ENCODE assay signal across 26 mouse cellular contexts in genomic region chr3:55098990-55099389, GRCm38 (mm10). TPM values are rescaled to one million over a fixed set of nuclear protein-coding genes. Genes with fewer than 3 reads are reported as not detected.
DNase-seq lines count a peak whose midpoint lies in the region; ATAC-seq and TF ChIP-seq lines count a peak whose summit lies in the region.
"Had no signal": no experiment of that assay in that cellular context is flagged by ENCODE, and none has a peak within 500 bp of the region (broad histone marks: within the 10 kb centered on the region; RNA-seq: fewer than 3 reads in every experiment).

No protein-coding gene starts in this region.

- no peak for ATAC-seq in embryonic facial prominence, embryonic 15.5 days (ENCODE audit: insufficient number of reproducible peaks, low FRiP score, low TSS enrichment, low read depth)
- no peak for ATAC-seq in megakaryocyte-erythroid progenitor cell, adult 5-6 weeks (replicated peaks; ENCODE audit: low FRiP score, low TSS enrichment, poor library complexity, severe bottlenecking)
- ATAC-seq: forebrain, embryonic 14.5 days; liver, embryonic 12.5 days had no signal

- no peaks in the 10 kb centered on the region for H3K36me3 ChIP-seq in embryonic facial prominence, embryonic 15.5 days
- H3K36me3 ChIP-seq: heart, embryonic 12.5 days; liver, embryonic 12.5 days; midbrain, embryonic 12.5 days had no signal

- no peak overlapping the region for H3K4me2 ChIP-seq in embryonic facial prominence, embryonic 15.5 days (replicated peaks)
- H3K4me2 ChIP-seq: heart, embryonic 12.5 days; liver, embryonic 12.5 days; midbrain, embryonic 12.5 days had no signal

- H3K4me1 ChIP-seq in embryonic facial prominence, embryonic 15.5 days, result 0 out of 2 replicates have a peak, but pooled peaks cover 4% of the 10 kb centered on the region
- H3K4me1 ChIP-seq: liver, embryonic 12.5 days had no signal

- no peak overlapping the region for H3K9ac ChIP-seq in embryonic facial prominence, embryonic 15.5 days
- H3K9ac ChIP-seq: heart, embryonic 12.5 days; liver, embryonic 12.5 days; midbrain, embryonic 12.5 days had no signal

- no peak overlapping the region for H3K4me3 ChIP-seq in gastrocnemius, adult 2 months
- H3K4me3 ChIP-seq in layer of hippocampus, adult 2 months, result no peak overlapping the region
- H3K4me3 ChIP-seq in embryonic facial prominence, embryonic 15.5 days (replicated peaks), result no peak overlapping the region
- H3K4me3 ChIP-seq: erythroblast, embryonic 14.5 days; heart, embryonic 12.5 days; liver, embryonic 12.5 days; midbrain, embryonic 12.5 days had no signal

- intact Hi-C loops in gastrocnemius, adult 2 months (cut with DNase I), result no loop called here

- TF ChIP-seq CTCF in gastrocnemius, adult 2 months (IDR thresholded peaks at IDR 0.05), result no peak
- no peak for TF ChIP-seq CTCF in layer of hippocampus, adult 2 months (conservative IDR thresholded peaks at IDR 0.05)

- no peak overlapping the region; the same call in 1 of the 2 replicates for H3K27ac ChIP-seq in gastrocnemius, adult 2 months
- H3K27ac ChIP-seq in layer of hippocampus, adult 2 months, result peak overlapping the region; percentile 86; the same call in 1 of the 2 replicates
- peak overlapping the region; percentile 63; the same call in 1 of the 2 replicates for H3K27ac ChIP-seq in embryonic facial prominence, embryonic 15.5 days (replicated peaks)
- H3K27ac ChIP-seq: liver, embryonic 12.5 days; midbrain, embryonic 12.5 days had no signal

- H3K9me3 ChIP-seq in embryonic facial prominence, embryonic 15.5 days (replicated peaks), result no peaks in the 10 kb centered on the region
- H3K9me3 ChIP-seq: heart, embryonic 12.5 days; liver, embryonic 12.5 days; midbrain, embryonic 12.5 days had no signal

- 66% methylated on average over 11 of the region's 11 CpGs for WGBS in embryonic facial prominence, embryonic 15.5 days

- peak; percentile 39 for DNase-seq in gastrocnemius, adult 2 months
- no peak for DNase-seq in gastrocnemius, adult 18-20 months (ENCODE audit: low spot score)
- DNase-seq in layer of hippocampus, adult 2 months (ENCODE audit: low spot score in 2 of 2), result no peak
- no peak for DNase-seq in layer of hippocampus, adult 9-11 months
- peak; percentile 47 for DNase-seq in mesoderm, embryonic 11.5 days (ENCODE audit: low read depth, low spot score)
- no peak for DNase-seq in layer of hippocampus, postnatal 10 days (ENCODE audit: low spot score in 2 of 2)
- DNase-seq: adrenal gland, postnatal 10 days; cerebellum, adult 18-20 months; cerebellum, postnatal 25 days; heart, postnatal 10 days; kidney, adult 9 months; kidney, postnatal 25 days; lung, adult 18-20 months; lung, postnatal 10 days; retina, postnatal 1 day; right cerebral cortex, postnatal 25 days; thymus, postnatal 14 days had no signal

- H3K27me3 ChIP-seq in embryonic facial prominence, embryonic 15.5 days, result no peaks in the 10 kb centered on the region
- H3K27me3 ChIP-seq: heart, embryonic 12.5 days; liver, embryonic 12.5 days; midbrain, embryonic 12.5 days had no signal

RNA-seq across cellular contexts. Expression of gene Spg20, which starts 12.9 kb away (rescaled TPM):
- 10 to 100 TPM; 34.0 to 41.1 TPM for total RNA-seq in gastrocnemius, adult 2 months (2021)
- 10 to 100 TPM; 32.6 to 36.9 TPM for total RNA-seq in gastrocnemius, adult 18-20 months (2021)
- 10 to 100 TPM; 39.7 to 51.1 TPM for total RNA-seq in layer of hippocampus, adult 2 months (2021)
- 65.9 and 67.8 TPM in 2 replicates for polyA plus RNA-seq in embryonic facial prominence, embryonic 15.5 days (2015; fragmentation: Nextera tagmentation; extraction: Ambion mirVana)
- 12.3 and 16.4 TPM in 2 replicates for total RNA-seq in megakaryocyte-erythroid progenitor cell, adult 5-6 weeks (2014; fragmentation: Nextera tagmentation)
- total RNA-seq in megakaryocyte-erythroid progenitor cell, adult 5-6 weeks (2017), result 32.3 and 33.2 TPM in 2 replicates
- 10 to 100 TPM; 19.4 to 24.0 TPM for total RNA-seq in layer of hippocampus, postnatal 10 days (2021)

RNA-seq across cellular contexts. Expression of gene Ccdc169, which starts 38.1 kb away (rescaled TPM):
- under 1 TPM; 0.10 to 0.11 TPM for total RNA-seq in gastrocnemius, adult 2 months (2021)
- not detected for total RNA-seq in gastrocnemius, adult 18-20 months (2021)
- total RNA-seq in layer of hippocampus, adult 2 months (2021), result under 1 TPM; 0.27 to 0.36 TPM
- polyA plus RNA-seq in embryonic facial prominence, embryonic 15.5 days (2015; fragmentation: Nextera tagmentation; extraction: Ambion mirVana), result 0.05 and 0.07 TPM in 2 replicates
- total RNA-seq in megakaryocyte-erythroid progenitor cell, adult 5-6 weeks (2014; fragmentation: Nextera tagmentation), result 0.84 TPM in 1 of 2 replicates, not detected in the other
- not detected in 2 replicates for total RNA-seq in megakaryocyte-erythroid progenitor cell, adult 5-6 weeks (2017)
- total RNA-seq in layer of hippocampus, postnatal 10 days (2021), result under 1 TPM; 0.32 to 0.36 TPM
- polyA plus RNA-seq: erythroblast, embryonic 14.5 days; forebrain, embryonic 14.5 days; liver, embryonic 12.5 days; midbrain, embryonic 12.5 days; spleen, adult 2 months had no signal

RNA-seq across cellular contexts. Expression of gene Ccna1, which starts 43.7 kb away (rescaled TPM):
- not detected for total RNA-seq in gastrocnemius, adult 2 months (2021)
- not detected for total RNA-seq in gastrocnemius, adult 18-20 months (2021)
- 1 to 10 TPM; 2.4 to 2.5 TPM for total RNA-seq in layer of hippocampus, adult 2 months (2021)
- polyA plus RNA-seq in embryonic facial prominence, embryonic 15.5 days (2015; fragmentation: Nextera tagmentation; extraction: Ambion mirVana), result 8.3 and 14.6 TPM in 2 replicates
- not detected in 2 replicates for total RNA-seq in megakaryocyte-erythroid progenitor cell, adult 5-6 weeks (2014; fragmentation: Nextera tagmentation)
- not detected in 2 replicates for total RNA-seq in megakaryocyte-erythroid progenitor cell, adult 5-6 weeks (2017)
- total RNA-seq in layer of hippocampus, postnatal 10 days (2021), result 1 to 10 TPM; 2.4 to 4.1 TPM
- total RNA-seq: granulocyte monocyte progenitor cell, adult 5-6 weeks had no signal
- polyA plus RNA-seq: erythroblast, embryonic 14.5 days; spleen, adult 2 months had no signal

Comparison
In these comparisons a context has a peak if more than half of its experiments do, and no peak if none do; other contexts are left out.
1. DNase-seq: peak in gastrocnemius, adult 2 months (single experiment) and mesoderm, embryonic 11.5 days (single experiment); none in gastrocnemius, adult 18-20 months (single experiment), layer of hippocampus, adult 2 months (0 of 2), layer of hippocampus, adult 9-11 months (single experiment) and layer of hippocampus, postnatal 10 days (0 of 2).